Mouse (Mus musculus) hindbrain, embryonic 13.5 days (tissue): ENCODE results near the gene Agbl4. TPM values are rescaled to one million over a fixed set of nuclear protein-coding genes. Genes with fewer than 3 reads are reported as not detected.

Experiments
- ATAC-seq: fragments of 200-750 bp; cut with Nextera tagmentation; 2 replicates; pipeline ENCODE4 v1.8.0; 2017; ENCODE audit warnings: moderate TSS enrichment; ENCODE audit not compliant: low FRiP score
- H3K27ac ChIP-seq: fragments of 300-500 bp; sonication (generic); 2 replicates; pipeline ENCODE4 v1.5.1; 2015; ENCODE audit warnings: inconsistent platforms, mild to moderate bottlenecking, moderate library complexity
- H3K27me3 ChIP-seq: fragments of 300-500 bp; sonication (generic); 2 replicates; pipeline ENCODE4 v1.6.1; 2015; ENCODE audit warnings: mild to moderate bottlenecking, inconsistent platforms
- H3K36me3 ChIP-seq: fragments of 300-500 bp; sonication (generic); 2 replicates; pipeline ENCODE4 v1.6.1; 2015; ENCODE audit warnings: mild to moderate bottlenecking, inconsistent platforms
- H3K4me1 ChIP-seq: fragments of 300-500 bp; sonication (generic); replicated peaks from 2 replicates; pipeline ENCODE4 v1.6.1; 2015; ENCODE audit warnings: inconsistent platforms
- H3K4me2 ChIP-seq: fragments of 300-500 bp; sonication (generic); 2 replicates; pipeline ENCODE4 v1.6.1; 2015; ENCODE audit warnings: inconsistent platforms, mild to moderate bottlenecking, moderate library complexity
- H3K4me3 ChIP-seq: fragments of 300-500 bp; sonication (generic); 2 replicates; pipeline ENCODE4 v1.5.1; 2015; ENCODE audit warnings: mild to moderate bottlenecking, inconsistent platforms
- H3K9ac ChIP-seq: fragments of 300-500 bp; sonication (generic); 2 replicates; pipeline ENCODE4 v1.6.1; 2015; ENCODE audit warnings: mild to moderate bottlenecking, inconsistent platforms
- H3K9me3 ChIP-seq: fragments of 300-500 bp; sonication (generic); 2 replicates; pipeline ENCODE4 v1.6.1; 2016; ENCODE audit warnings: inconsistent platforms
- WGBS: fragments of 180-500 bp; shearing (Covaris S2); methylation state at CpG from one replicate; pipeline ENCODE4 v1.1.7; 2015; 5-methylcytosine and 5-hydroxymethylcytosine counted together
- polyA plus RNA-seq: library from polyadenylated mRNA; unstranded; fragments of >200 nt; fragmentation: Nextera tagmentation; extraction: Ambion mirVana; gene quantifications from 2 replicates; pipeline ENCODE4 v1.2.1, GENCODE M21; 2015

Agbl4 gene
- polyA plus RNA-seq, 1 experiment from 2014 or later: 1.4 TPM

GRCm38 (mm10) chr4:111682793-111683192, 1285.3 kb downstream of the Agbl4 start:
- Histone ChIP-seq H3K4me3 (no peak overlapping the region), H3K9ac (no peak overlapping the region), H3K27ac (no peak overlapping the region), H3K36me3 (no peaks in the 10 kb centered on the region), H3K27me3 (0 out of 2 replicates have a peak, but pooled peaks cover 3% of the 10 kb centered on the region), H3K4me1 (peaks cover 13% of the 10 kb centered on the region; the same call in 1 of the 2 replicates), H3K4me2 (no peak overlapping the region), H3K9me3 (no peaks in the 10 kb centered on the region)
- WGBS: 76% methylated on average over 3 of the region's 3 CpGs
- ATAC-seq: no peak

GRCm38 (mm10) chr4:111683843-111684242, 1286.4 kb downstream of the Agbl4 start:
- H3K4me1 ChIP-seq: peaks cover 13% of the 10 kb centered on the region; the same call in 1 of the 2 replicates
- H3K4me2 ChIP-seq: no peak overlapping the region
- ATAC-seq: no peak
- H3K27me3 ChIP-seq: 0 out of 2 replicates have a peak, but pooled peaks cover 3% of the 10 kb centered on the region
- H3K4me3 ChIP-seq: no peak overlapping the region
- H3K9ac ChIP-seq: no peak overlapping the region
- no peak overlapping the region for H3K27ac ChIP-seq
- 79% methylated on average over 5 of the region's 5 CpGs for WGBS
- no peaks in the 10 kb centered on the region for H3K9me3 ChIP-seq
- no peaks in the 10 kb centered on the region for H3K36me3 ChIP-seq

GRCm38 (mm10) chr4:111685951-111686350, 1288.5 kb downstream of the Agbl4 start:
- 0 out of 2 replicates have a peak, but pooled peaks cover 3% of the 10 kb centered on the region for H3K27me3 ChIP-seq
- no peak overlapping the region for H3K4me2 ChIP-seq
- peaks cover 13% of the 10 kb centered on the region; the same call in 1 of the 2 replicates for H3K4me1 ChIP-seq
- no peak for ATAC-seq
- no peak overlapping the region for H3K27ac ChIP-seq
- no peak overlapping the region for H3K4me3 ChIP-seq
- H3K9ac ChIP-seq: no peak overlapping the region
- WGBS: 57% methylated on average over 2 of the region's 2 CpGs
- no peaks in the 10 kb centered on the region for H3K36me3 ChIP-seq
- H3K9me3 ChIP-seq: no peaks in the 10 kb centered on the region

GRCm38 (mm10) chr4:111686951-111687350, 1289.5 kb downstream of the Agbl4 start:
- H3K9ac ChIP-seq: no peak overlapping the region
- H3K4me1 ChIP-seq: peaks cover 21% of the 10 kb centered on the region
- WGBS: 10% methylated on average over 9 of the region's 9 CpGs
- 0 out of 2 replicates have a peak, but pooled peaks cover 3% of the 10 kb centered on the region for H3K27me3 ChIP-seq
- ATAC-seq: peak; percentile 67
- no peak overlapping the region for H3K27ac ChIP-seq
- H3K36me3 ChIP-seq: no peaks in the 10 kb centered on the region
- H3K4me3 ChIP-seq: no peak overlapping the region
- H3K4me2 ChIP-seq: 0 out of 2 replicates have a peak overlapping the region, but pooled peaks have one; percentile 26
- H3K9me3 ChIP-seq: no peaks in the 10 kb centered on the region

GRCm38 (mm10) chr4:111687613-111688012, 1290.2 kb downstream of the Agbl4 start:
- Histone ChIP-seq H3K4me2 (peak overlapping the region; percentile 15), H3K36me3 (no peaks in the 10 kb centered on the region), H3K9me3 (no peaks in the 10 kb centered on the region), H3K4me1 (peaks cover 21% of the 10 kb centered on the region), H3K4me3 (no peak overlapping the region), H3K27ac (no peak overlapping the region), H3K27me3 (0 out of 2 replicates have a peak, but pooled peaks cover 3% of the 10 kb centered on the region), H3K9ac (no peak overlapping the region)
- 16% methylated on average over 6 of the region's 6 CpGs for WGBS
- ATAC-seq: no peak

GRCm38 (mm10) chr4:111691057-111691543, 1293.6 kb downstream of the Agbl4 start:
- peaks cover 15% of the 10 kb centered on the region for H3K4me1 ChIP-seq
- WGBS: 47% methylated on average over 5 of the region's 5 CpGs
- no peak overlapping the region for H3K4me3 ChIP-seq
- no peak overlapping the region for H3K9ac ChIP-seq
- H3K36me3 ChIP-seq: no peaks in the 10 kb centered on the region
- no peaks in the 10 kb centered on the region for H3K9me3 ChIP-seq
- H3K27ac ChIP-seq: 0 out of 2 replicates have a peak overlapping the region, but pooled peaks have one; percentile 20
- H3K4me2 ChIP-seq: no peak overlapping the region
- peak; percentile 79 for ATAC-seq
- no peaks in the 10 kb centered on the region for H3K27me3 ChIP-seq

- H3K27me3 ChIP-seq: no peaks in the 10 kb centered on the region
- H3K9ac ChIP-seq: no peak overlapping the region
- WGBS: 82% methylated on average over 1 of the region's 1 CpGs
- no peak overlapping the region for H3K4me2 ChIP-seq
- no peak for ATAC-seq
- no peaks in the 10 kb centered on the region for H3K36me3 ChIP-seq
- no peak overlapping the region for H3K27ac ChIP-seq
- H3K4me3 ChIP-seq: no peak overlapping the region
- H3K9me3 ChIP-seq: no peaks in the 10 kb centered on the region
- no peaks in the 10 kb centered on the region for H3K4me1 ChIP-seq
Observed at GRCm38 (mm10) chr4:111701381-111701780, 1303.9 kb downstream of the Agbl4 start.

- Histone ChIP-seq H3K9ac (no peak overlapping the region), H3K4me2 (no peak overlapping the region), H3K27ac (no peak overlapping the region), H3K27me3 (no peaks in the 10 kb centered on the region), H3K9me3 (no peaks in the 10 kb centered on the region), H3K4me3 (no peak overlapping the region), H3K4me1 (no peaks in the 10 kb centered on the region), H3K36me3 (no peaks in the 10 kb centered on the region)
- WGBS: 67% methylated on average over 2 of the region's 2 CpGs
- ATAC-seq: no peak
Observed at GRCm38 (mm10) chr4:111704126-111704525, 1306.7 kb downstream of the Agbl4 start.

- no peaks in the 10 kb centered on the region for H3K27me3 ChIP-seq
- no peak overlapping the region for H3K4me2 ChIP-seq
- WGBS: 71% methylated on average over 3 of the region's 3 CpGs
- H3K27ac ChIP-seq: no peak overlapping the region
- no peaks in the 10 kb centered on the region for H3K36me3 ChIP-seq
- no peaks in the 10 kb centered on the region for H3K4me1 ChIP-seq
- no peak overlapping the region for H3K4me3 ChIP-seq
- H3K9me3 ChIP-seq: no peaks in the 10 kb centered on the region
- no peak overlapping the region for H3K9ac ChIP-seq
- no peak for ATAC-seq
Observed at GRCm38 (mm10) chr4:111704975-111705374, 1307.5 kb downstream of the Agbl4 start.

Other genes with a start within 250 kb of the Agbl4 start
- 394 and 401 TPM in 2 replicates for gene Elavl4, start 45.8 kb upstream of the Agbl4 start, polyA plus RNA-seq